Mouse (Mus musculus): ENCODE measurements around the gene Emcn.

Emcn gene

GRCm38 (mm10) chr3:137340938-137341337 lies at the start of gene Emcn:
Gene Emcn (plus strand): TSS chr3:137341067.
- no peak for DNase-seq (ENCODE audit: low spot score)

GRCm38 (mm10) chr3:137293174-137293591 lies 47.7 kb upstream of the Emcn start:
- no peak for DNase-seq (ENCODE audit: low spot score)

- DNase-seq (ENCODE audit: low spot score) = no peak
These were observed 42.6 kb upstream of the Emcn start for GRCm38 (mm10) chr3:137298230-137298629.

- no peak for DNase-seq (ENCODE audit: low spot score)
These were observed 40.7 kb upstream of the Emcn start for GRCm38 (mm10) chr3:137300210-137300609.

- DNase-seq (ENCODE audit: low spot score) = no peak
These were observed 39.7 kb upstream of the Emcn start for GRCm38 (mm10) chr3:137301195-137301594.

- DNase-seq (ENCODE audit: low spot score) = no peak
These were observed 38.1 kb upstream of the Emcn start for GRCm38 (mm10) chr3:137302804-137303203.

GRCm38 (mm10) chr3:137309959-137310358 lies 30.9 kb upstream of the Emcn start:
- no peak for DNase-seq (ENCODE audit: low spot score)

GRCm38 (mm10) chr3:137312540-137312939 lies 28.3 kb upstream of the Emcn start:
- DNase-seq (ENCODE audit: low spot score) = no peak

GRCm38 (mm10) chr3:137313775-137314362 lies 27.0 kb upstream of the Emcn start:
- DNase-seq (ENCODE audit: low spot score) = no peak

- DNase-seq (ENCODE audit: low spot score) = no peak
These were observed 22.5 kb upstream of the Emcn start for GRCm38 (mm10) chr3:137318371-137318770.

- no peak for DNase-seq (ENCODE audit: low spot score)
These were observed 20.9 kb upstream of the Emcn start for GRCm38 (mm10) chr3:137319950-137320349.

- no peak for DNase-seq (ENCODE audit: low spot score)
These were observed 18.6 kb upstream of the Emcn start for GRCm38 (mm10) chr3:137322304-137322703.

GRCm38 (mm10) chr3:137329898-137330297 lies 11.0 kb upstream of the Emcn start:
- no peak for DNase-seq (ENCODE audit: low spot score)

- DNase-seq (ENCODE audit: low spot score) = no peak
These were observed 9.9 kb upstream of the Emcn start for GRCm38 (mm10) chr3:137330950-137331349.

- no peak for DNase-seq (ENCODE audit: low spot score)
These were observed 8.3 kb upstream of the Emcn start for GRCm38 (mm10) chr3:137332531-137332930.

- no peak for DNase-seq (ENCODE audit: low spot score)
These were observed 4.9 kb upstream of the Emcn start for GRCm38 (mm10) chr3:137335957-137336356.

GRCm38 (mm10) chr3:137343446-137343845 lies 2.6 kb downstream of the Emcn start:
- DNase-seq (ENCODE audit: low spot score) = no peak

- DNase-seq (ENCODE audit: low spot score) = no peak
These were observed 11.0 kb downstream of the Emcn start for GRCm38 (mm10) chr3:137351882-137352281.

GRCm38 (mm10) chr3:137356697-137357096 lies 15.8 kb downstream of the Emcn start:
- no peak for DNase-seq (ENCODE audit: low spot score)

- no peak for DNase-seq (ENCODE audit: low spot score)
These were observed 26.4 kb downstream of the Emcn start for GRCm38 (mm10) chr3:137367123-137367825.

- no peak for DNase-seq (ENCODE audit: low spot score)
These were observed 27.0 kb downstream of the Emcn start for GRCm38 (mm10) chr3:137367826-137368325.

- no peak for DNase-seq (ENCODE audit: low spot score)
These were observed 32.0 kb downstream of the Emcn start for GRCm38 (mm10) chr3:137372854-137373253.

- DNase-seq (ENCODE audit: low spot score) = no peak
These were observed 41.4 kb downstream of the Emcn start for GRCm38 (mm10) chr3:137382311-137382710.

- DNase-seq (ENCODE audit: low spot score) = no peak
These were observed 54.7 kb downstream of the Emcn start for GRCm38 (mm10) chr3:137395588-137395987.

Data from testis, postnatal 14 days (tissue).